ENCODE assay signal across 14 mouse cellular contexts in the genomic region with DNA sequence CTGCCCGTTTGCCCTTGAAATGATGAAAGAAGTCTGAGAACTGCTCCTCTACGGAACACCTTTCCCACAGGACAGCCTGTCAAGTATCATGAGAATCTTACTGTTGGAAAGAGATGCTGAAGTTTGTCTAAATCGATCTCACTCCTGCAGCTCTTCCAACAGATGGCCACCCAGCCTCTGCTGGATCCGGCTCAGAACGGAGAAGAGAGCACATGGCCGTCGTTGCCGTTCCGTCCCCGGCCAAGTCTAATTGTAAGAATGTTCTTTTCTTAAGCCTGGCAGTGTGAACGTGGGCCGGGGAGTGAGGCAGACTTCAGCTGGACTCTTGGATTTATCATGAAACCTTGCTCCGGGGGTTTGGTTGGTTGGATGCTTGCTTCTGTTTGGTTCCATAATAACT.
DNase-seq lines count a peak whose midpoint lies in the region; ATAC-seq and TF ChIP-seq lines count a peak whose summit lies in the region.
"Had no signal": no experiment of that assay in that cellular context is flagged by ENCODE, and none has a peak within 500 bp of the region (broad histone marks: within the 10 kb centered on the region; RNA-seq: fewer than 3 reads in every experiment).

No protein-coding gene starts in this region.

- no peaks in the 10 kb centered on the region for H3K36me3 ChIP-seq in forebrain, postnatal 0 days (ENCODE audit: insufficient read depth)
- H3K36me3 ChIP-seq in forebrain, embryonic 14.5 days (ENCODE audit: control insufficient read depth, insufficient read depth, low read length), result no peaks in the 10 kb centered on the region
- H3K36me3 ChIP-seq: limb, embryonic 12.5 days had no signal

- H3K9me3 ChIP-seq in forebrain, postnatal 0 days (ENCODE audit: low read length), result no peaks in the 10 kb centered on the region
- H3K9me3 ChIP-seq in forebrain, embryonic 14.5 days (replicated peaks; ENCODE audit: control insufficient read depth, low read length), result no peaks in the 10 kb centered on the region
- H3K9me3 ChIP-seq: limb, embryonic 12.5 days had no signal

- no peak overlapping the region for H3K4me2 ChIP-seq in forebrain, postnatal 0 days (ENCODE audit: low read depth)
- H3K4me2 ChIP-seq in forebrain, embryonic 14.5 days (ENCODE audit: low read length), result no peak overlapping the region
- H3K4me2 ChIP-seq: limb, embryonic 12.5 days; lung, embryonic 14.5 days had no signal

- H3K27me3 ChIP-seq in forebrain, postnatal 0 days (ENCODE audit: insufficient read depth, low read length), result no peaks in the 10 kb centered on the region
- no peaks in the 10 kb centered on the region for H3K27me3 ChIP-seq in forebrain, embryonic 14.5 days (replicated peaks; ENCODE audit: control insufficient read depth, insufficient read depth, low read length)
- H3K27me3 ChIP-seq: limb, embryonic 12.5 days had no signal

- no peak overlapping the region for H3K4me3 ChIP-seq in forebrain, postnatal 0 days (ENCODE audit: low read depth, low read length)
- H3K4me3 ChIP-seq in forebrain, embryonic 14.5 days (ENCODE audit: low read depth, low read length), result no peak overlapping the region
- H3K4me3 ChIP-seq: limb, embryonic 12.5 days had no signal

- intact Hi-C loops in heart, postnatal 14 days (cut with DNase I), result no loop called here

- ATAC-seq in forebrain, postnatal 0 days, result peak; percentile 74
- ATAC-seq in forebrain, embryonic 14.5 days, result no peak
- ATAC-seq: activated CD4-positive, CD25-positive, alpha-beta regulatory T cell, adult 4 months had no signal

- H3K27ac ChIP-seq in forebrain, postnatal 0 days (ENCODE audit: low read depth, low read length), result no peak overlapping the region
- no peak overlapping the region for H3K27ac ChIP-seq in forebrain, embryonic 14.5 days (ENCODE audit: low read depth, low read length)
- H3K27ac ChIP-seq: limb, embryonic 12.5 days had no signal

- no peak overlapping the region for H3K9ac ChIP-seq in forebrain, postnatal 0 days
- no peak overlapping the region for H3K9ac ChIP-seq in forebrain, embryonic 14.5 days (ENCODE audit: low read length)
- H3K9ac ChIP-seq: limb, embryonic 12.5 days; lung, embryonic 14.5 days had no signal

- DNase-seq in forebrain, postnatal 0 days, result peak; percentile 67
- no peak for DNase-seq in forebrain, embryonic 14.5 days (ENCODE audit: low spot score)
- peak; percentile 33 for DNase-seq in frontal cortex, postnatal 14 days (ENCODE audit: low spot score in 2 of 2)
- peak; percentile 56 to 73 for DNase-seq in left cerebral cortex, adult 18-20 months (ENCODE audit: low spot score in 2 of 2)
- DNase-seq in right cerebral cortex, postnatal 14 days, result peak; percentile 55
- DNase-seq in adrenal gland, postnatal 4 days (ENCODE audit: low spot score in 2 of 2), result no peak
- DNase-seq in embryo, embryonic 10 days (ENCODE audit: low spot score), result no peak
- no peak for DNase-seq in heart, postnatal 14 days
- DNase-seq: heart, postnatal 4 days; kidney, adult 2 months; lung, embryonic 14.5 days; thymus, postnatal 14 days had no signal

- no peaks in the 10 kb centered on the region for H3K4me1 ChIP-seq in forebrain, postnatal 0 days (ENCODE audit: insufficient read depth)
- no peaks in the 10 kb centered on the region for H3K4me1 ChIP-seq in forebrain, embryonic 14.5 days (ENCODE audit: control insufficient read depth, insufficient read depth, low read length)
- H3K4me1 ChIP-seq: limb, embryonic 12.5 days had no signal

- 60% methylated on average over 13 of the region's 13 CpGs for WGBS in forebrain, postnatal 0 days
- 79% methylated on average over 13 of the region's 13 CpGs for WGBS in forebrain, embryonic 14.5 days

- TF ChIP-seq CTCF in forebrain, postnatal 0 days (IDR thresholded peaks at IDR 0.05; ENCODE audit: low read depth), result no peak

Comparison
In these comparisons a context has a peak if more than half of its experiments do, and no peak if none do; other contexts are left out.
1. DNase-seq: peak in forebrain, postnatal 0 days (single experiment), frontal cortex, postnatal 14 days (2 of 2), left cerebral cortex, adult 18-20 months (2 of 2) and right cerebral cortex, postnatal 14 days (single experiment); none in forebrain, embryonic 14.5 days (single experiment), adrenal gland, postnatal 4 days (0 of 2), embryo, embryonic 10 days (single experiment) and heart, postnatal 14 days (0 of 2).